Mouse (Mus musculus) neural tube, embryonic 10.5 days (tissue): ENCODE results near the gene Efemp2.
"Not testable (repeated sequence)": the region's sequence is repeated elsewhere in the genome, so short reads cannot be mapped to it uniquely, and the experiment has no call there.

ENCODE experiments used
- DNase-seq: peaks from one replicate; pipeline ENCODE4 v3.0.0-alpha.2; 2017; ENCODE audit warnings: low spot score; ENCODE audit errors: extremely low spot score

The Efemp2 gene

DNA sequence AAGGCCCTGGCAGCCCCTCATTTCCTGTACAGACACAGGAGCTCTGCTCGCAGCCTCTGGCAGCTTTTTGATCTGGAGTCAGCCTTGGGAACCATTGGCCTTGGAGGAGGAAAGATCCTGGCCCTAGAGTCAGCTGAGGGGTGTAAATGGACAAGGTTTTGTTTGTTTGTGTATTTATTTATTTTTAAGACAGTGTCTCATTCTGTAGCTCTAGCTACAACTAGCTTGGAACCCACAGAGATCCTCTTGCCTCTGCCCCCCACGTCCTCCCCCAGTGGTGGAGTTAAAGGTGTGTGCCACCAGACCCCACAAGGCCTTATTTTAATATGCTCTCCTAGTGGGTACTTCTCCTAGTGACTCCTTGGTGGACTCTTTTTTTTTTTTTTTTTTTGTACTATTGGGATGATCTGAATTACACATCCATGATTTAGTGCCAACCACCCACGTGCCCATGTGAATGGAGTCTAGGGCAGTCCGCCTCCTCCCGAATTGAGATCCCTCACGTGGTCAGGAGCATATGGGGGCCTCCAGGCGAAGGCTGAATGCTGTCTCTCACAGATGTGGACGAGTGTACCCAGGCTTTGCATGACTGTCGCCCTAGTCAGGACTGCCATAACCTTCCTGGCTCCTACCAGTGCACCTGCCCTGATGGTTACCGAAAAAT is 3.4 kb downstream of the Efemp2 start:
- DNase-seq, result no peak

DNA sequence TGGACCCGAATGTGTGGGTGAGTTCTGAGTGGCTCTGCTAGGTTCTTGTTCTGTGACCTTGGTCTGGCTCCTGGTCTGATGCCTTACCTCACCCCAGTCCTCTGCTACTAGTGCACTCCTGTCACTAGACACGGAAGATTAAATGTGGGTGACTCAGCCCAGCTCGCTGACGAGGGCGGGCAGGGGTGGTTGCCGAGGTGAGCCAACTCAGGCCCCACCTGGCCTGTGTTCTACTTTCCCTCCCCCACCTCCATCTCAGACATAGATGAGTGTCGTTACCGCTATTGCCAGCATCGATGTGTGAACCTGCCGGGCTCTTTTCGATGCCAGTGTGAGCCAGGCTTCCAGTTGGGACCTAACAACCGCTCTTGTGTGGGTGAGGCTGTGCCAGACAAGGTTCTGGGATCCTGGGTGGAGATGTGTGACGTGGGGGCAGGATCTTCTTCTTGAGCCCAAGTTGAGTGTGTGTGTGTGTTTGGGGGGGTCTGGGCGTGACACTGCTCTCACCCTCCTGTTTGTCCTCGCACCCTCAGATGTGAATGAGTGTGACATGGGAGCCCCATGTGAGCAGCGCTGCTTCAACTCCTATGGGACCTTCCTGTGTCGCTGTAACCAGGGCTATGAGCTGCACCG is 4.0 kb downstream of the Efemp2 start:
- DNase-seq, result no peak

- no peak for DNase-seq
Measured at GRCm38 (mm10) chr19:5480016-5480415, 6.3 kb downstream of the Efemp2 start.

DNA sequence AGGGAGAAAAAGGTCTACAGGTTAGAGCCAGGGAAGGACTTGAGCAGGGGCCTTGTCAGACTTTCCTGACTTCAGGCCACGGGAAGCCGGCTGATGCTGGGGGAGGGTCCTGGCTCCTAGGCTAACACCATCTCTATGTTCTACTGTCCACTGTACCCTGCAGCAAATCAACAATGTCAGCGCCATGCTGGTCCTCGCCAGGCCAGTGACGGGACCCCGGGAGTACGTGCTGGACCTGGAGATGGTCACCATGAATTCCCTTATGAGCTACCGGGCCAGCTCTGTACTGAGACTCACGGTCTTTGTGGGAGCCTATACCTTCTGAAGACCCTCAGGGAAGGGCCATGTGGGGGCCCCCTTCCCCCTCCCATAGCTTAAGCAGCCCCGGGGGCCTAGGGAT is 7.6 kb downstream of the Efemp2 start:
- DNase-seq, result no peak

DNA sequence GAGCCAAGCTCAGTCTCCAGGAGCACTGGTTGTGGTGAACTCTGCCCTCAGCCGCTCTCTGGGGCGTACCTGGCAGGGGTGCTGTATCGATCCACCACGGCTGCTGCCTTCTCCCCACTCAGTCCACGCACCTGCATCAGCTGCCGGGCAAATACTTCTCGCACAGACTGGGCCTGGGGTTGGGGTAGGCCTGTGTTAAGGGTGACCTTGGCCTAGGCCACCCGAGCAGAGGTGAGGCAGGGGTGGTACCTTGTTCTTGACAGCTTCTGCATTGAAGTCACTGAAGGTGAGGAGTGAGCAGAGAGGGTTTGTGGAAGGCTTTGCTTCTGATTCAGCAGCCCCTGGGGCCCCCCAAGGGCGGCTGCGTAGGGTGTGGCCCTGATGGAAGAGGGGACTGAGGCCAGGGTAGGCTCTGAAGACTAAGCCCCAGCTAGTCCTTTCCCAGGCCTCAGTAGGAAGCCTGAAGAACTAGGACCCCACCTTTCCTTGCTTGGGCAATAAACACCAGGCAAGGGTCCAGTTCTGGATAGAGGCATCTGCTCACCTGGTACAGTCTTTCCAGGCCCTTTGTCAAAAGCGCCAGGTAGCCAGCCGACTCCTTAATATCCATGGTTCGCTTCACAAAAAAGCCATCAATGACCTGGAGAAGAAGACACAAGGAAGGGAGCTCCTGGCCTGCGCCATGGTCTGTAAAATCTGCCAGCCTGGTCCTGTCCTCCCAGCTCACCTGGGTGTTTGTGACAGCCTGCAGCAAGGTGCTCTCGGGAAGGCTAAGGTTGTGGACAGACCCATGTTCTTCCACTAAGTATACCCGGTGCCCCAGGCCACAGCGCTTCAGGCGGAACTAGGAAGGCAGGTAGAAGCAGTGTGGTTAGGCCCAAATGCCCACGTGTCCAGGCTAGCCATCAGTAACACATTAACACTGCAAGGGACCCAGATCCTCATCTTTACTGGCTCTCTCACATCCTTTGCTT is 9.9 kb downstream of the Efemp2 start:
- no peak for DNase-seq

- no peak for DNase-seq
Measured at GRCm38 (mm10) chr19:5484496-5484895, 10.7 kb downstream of the Efemp2 start.

- DNase-seq, result no peak
Measured at GRCm38 (mm10) chr19:5485371-5485770, 11.6 kb downstream of the Efemp2 start.

GRCm38 (mm10) chr19:5485821-5486220 is 12.1 kb downstream of the Efemp2 start:
- no peak for DNase-seq

DNA sequence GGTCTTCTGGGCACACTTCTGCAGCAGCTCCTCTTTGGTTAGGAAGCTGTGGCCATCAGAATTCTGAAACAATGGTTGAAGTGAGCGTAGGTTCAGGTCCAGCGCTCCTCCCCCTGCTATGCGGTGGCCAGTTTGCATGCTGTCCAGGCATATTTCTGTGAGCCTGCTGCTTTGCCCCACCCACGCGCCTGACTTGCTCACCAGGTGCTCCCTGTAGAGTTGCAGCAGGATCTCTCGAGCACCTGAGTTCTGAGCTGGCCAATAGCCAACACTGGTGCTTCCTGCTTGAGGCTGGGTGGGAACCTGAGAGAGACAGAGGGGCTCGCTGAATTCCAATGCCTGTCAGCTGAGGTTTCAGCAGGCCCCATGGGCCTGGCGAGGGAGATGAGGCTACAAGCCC is 12.5 kb downstream of the Efemp2 start:
- no peak for DNase-seq

DNA sequence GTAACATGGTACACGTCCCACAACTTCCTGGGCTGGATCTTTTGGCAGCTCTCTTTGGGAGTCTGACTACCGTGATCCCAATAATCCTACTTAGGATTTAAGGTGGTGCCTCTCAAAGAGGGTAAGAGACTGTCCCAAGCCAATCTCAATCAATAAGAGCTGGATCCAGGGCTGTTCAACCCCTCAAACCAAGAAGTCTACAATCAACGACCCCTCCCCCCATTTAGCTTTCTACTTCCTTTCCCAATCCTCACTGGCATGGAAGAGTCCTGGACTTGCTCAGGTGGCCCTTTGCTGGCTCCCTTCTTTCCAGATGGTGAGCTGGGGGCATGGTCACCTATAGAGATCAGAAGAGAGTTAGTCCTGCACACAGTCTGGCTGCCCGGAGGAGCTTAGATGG is 13.0 kb downstream of the Efemp2 start:
- DNase-seq, result no peak

DNA sequence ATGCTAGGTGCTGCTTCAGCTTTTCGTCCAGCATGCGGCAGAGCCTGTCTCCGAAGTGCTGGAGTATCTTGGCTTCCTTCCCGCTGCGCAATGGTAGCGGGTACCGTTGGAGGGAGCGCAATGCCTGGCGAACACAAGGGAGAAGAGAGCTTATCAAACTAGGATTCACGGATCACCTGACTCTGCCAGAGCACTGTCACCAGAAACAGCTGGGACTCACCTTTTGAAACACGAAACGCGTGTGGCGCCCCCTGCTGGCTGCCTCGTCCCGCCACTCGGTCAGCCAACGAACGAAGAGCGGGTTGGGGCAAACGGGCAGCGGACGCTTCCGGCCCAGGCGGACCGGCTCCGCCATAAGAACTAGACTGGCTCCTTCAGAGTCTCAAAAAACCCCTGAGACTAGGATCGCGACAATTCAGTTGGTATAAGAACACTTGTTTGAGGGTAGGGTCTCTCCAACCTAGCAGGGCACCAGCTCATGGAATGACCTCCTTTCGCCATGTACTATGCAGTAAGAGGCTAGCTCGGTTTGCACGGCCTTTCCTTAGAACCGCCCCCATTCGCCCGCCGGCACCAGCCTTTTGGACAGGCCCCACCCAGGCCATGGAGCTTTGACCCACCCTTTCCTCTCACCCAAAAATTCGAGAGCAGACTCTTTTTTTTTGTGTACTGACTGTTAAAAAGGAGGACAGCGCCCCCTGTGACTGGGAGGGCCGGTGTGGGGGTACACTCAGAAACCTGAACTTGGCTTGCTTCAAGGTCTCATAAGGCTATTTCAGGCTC is 14.2 kb downstream of the Efemp2 start, which contains the start of gene Mus81:
Gene Mus81 (minus strand): TSS at position 635 of the 783 bp plus-strand sequence.
- peak; percentile 96 for DNase-seq

GRCm38 (mm10) chr19:5488878-5489571 is 15.3 kb downstream of the Efemp2 start:
- peak; percentile 96 for DNase-seq

- DNase-seq, result not testable (repeated sequence)
Measured at GRCm38 (mm10) chr19:5489721-5490120, 16.0 kb downstream of the Efemp2 start.

- peak; percentile 96 for DNase-seq
Measured at GRCm38 (mm10) chr19:5490313-5490897, 16.7 kb downstream of the Efemp2 start, which contains the start of gene Cfl1. Gene Cfl1, plus strand, starts transcription at chr19:5490455.

DNA sequence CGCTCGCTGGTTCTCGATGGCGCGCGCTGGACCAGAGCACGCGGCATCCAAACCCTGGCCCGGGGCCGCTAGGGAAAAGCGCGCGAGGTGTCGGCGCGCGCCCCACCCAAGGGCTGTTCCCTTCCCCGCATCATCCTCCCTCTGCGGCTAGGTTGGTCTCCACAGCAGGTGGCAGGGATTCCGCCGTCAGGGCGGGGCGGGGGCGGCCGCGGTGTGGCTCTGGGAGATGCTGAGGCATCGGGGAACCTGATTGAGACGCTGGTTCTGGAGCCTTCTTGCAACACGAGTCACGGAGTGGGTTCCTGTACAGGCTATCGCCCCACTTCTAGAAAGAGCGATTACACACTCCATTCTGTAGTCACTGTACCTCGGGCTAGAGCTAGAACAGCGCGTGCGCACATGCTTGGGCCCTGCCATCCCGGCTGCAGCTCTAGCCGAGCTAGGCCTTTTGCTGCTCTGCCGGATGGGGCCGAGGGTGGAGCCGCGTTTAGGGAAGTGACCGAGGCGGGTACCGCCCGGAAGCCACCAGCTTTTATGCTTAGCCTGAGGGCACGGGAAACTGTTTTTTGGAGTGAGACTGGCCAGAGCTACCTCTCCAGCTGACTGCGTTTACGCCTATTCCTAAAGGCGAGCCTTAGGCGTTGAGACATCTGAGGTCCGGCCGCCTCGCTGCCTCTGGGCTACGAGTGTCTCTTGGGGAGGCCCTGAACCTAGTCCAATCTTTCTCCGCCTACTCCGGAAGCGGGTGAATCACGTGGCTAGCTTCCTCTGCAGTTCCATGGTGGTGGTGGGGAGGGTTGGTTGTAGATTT is 17.3 kb downstream of the Efemp2 start:
- peak; percentile 79 for DNase-seq

DNA sequence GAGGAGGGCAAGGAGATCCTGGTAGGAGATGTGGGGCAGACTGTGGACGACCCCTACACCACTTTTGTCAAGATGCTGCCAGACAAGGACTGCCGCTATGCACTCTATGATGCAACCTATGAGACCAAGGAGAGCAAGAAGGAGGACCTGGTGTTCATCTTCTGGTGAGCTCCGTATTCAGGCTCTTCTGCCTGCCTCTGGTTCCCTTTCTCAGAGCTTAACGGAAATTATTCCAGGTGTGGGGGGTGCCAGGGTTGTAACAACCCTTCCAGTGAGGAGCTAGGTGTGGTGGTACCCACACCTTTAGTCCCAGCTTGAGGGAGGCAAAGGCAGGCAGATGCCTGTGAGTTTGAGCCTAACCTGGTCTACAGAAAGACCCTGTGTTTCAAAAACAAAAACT is 18.9 kb downstream of the Efemp2 start:
- DNase-seq, result no peak

GRCm38 (mm10) chr19:5493301-5493721 is 19.6 kb downstream of the Efemp2 start:
- DNase-seq, result not testable (repeated sequence)

- no peak for DNase-seq
Measured at GRCm38 (mm10) chr19:5494314-5494713, 20.6 kb downstream of the Efemp2 start.

DNA sequence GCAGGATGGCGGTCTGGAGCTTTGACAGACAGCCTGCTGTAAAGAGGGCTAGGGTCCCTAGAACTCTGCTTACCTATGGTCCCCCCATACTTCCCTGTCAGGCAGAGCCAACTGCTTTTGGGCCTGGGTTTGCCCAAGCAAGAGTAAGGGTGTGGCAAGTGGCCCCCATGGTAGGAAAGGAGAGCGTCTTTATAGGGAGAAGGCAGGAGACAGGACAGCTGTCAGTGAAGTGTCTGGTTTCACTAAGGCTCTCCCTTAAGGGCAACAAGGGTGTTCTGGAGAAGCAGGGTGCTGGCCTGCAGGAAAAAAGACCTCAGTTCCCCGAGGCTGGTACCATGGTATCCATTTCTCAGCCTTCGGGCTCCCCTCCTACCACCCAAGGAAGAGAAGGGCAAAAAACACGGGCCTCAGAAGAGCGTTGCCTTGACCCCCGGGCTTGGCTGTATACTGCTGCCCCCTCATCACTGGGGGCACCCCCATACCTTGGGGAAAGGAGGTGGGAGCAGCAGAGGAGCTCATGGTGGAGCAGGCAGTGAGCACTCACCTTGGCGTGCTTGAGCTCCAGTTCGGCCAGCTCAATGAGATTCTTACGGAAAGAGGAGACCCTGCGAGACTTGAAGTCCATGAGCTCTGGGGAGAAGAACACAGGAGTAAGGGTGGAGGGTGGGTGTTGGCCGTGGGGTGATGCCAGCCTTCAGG is 21.7 kb downstream of the Efemp2 start:
- no peak for DNase-seq
